ENCODE assay signal across 26 mouse cellular contexts in genomic region chr10:12505568-12505967, GRCm38 (mm10).
A peak's percentile ranks its signal among the peaks of the same experiment; 100 is the strongest.
DNase-seq lines count a peak whose midpoint lies in the region; ATAC-seq and TF ChIP-seq lines count a peak whose summit lies in the region.
"Had no signal": no experiment of that assay in that cellular context is flagged by ENCODE, and none has a peak within 500 bp of the region (broad histone marks: within the 10 kb centered on the region; RNA-seq: fewer than 3 reads in every experiment).

No protein-coding gene starts in this region.

- no peak overlapping the region; the same call in 1 of the 2 replicates for H3K9ac ChIP-seq in MEL (ENCODE audit: control insufficient read depth, low read depth, low read length, poor library complexity, severe bottlenecking)
- H3K9ac ChIP-seq: embryonic facial prominence, embryonic 13.5 days; embryonic facial prominence, embryonic 15.5 days; forebrain, embryonic 12.5 days had no signal

- no peak for TF ChIP-seq POLR2A in MEL (IDR thresholded peaks at IDR 0.05; ENCODE audit: control insufficient read depth in 1 of 2, insufficient read depth in 1 of 2, low read depth in 1 of 2, low read length in 2 of 2, poor library complexity in 1 of 2)

- TF ChIP-seq CTCF in MEL (IDR thresholded peaks at IDR 0.05 in 2 of 3, conservative IDR thresholded peaks at IDR 0.05 in 1 of 3; ENCODE audit: control insufficient read depth in 1 of 3, insufficient read depth in 1 of 3, low read depth in 2 of 3, low read length in 3 of 3, poor library complexity in 1 of 3, severe bottlenecking in 1 of 3): no peak

- no peak for DNase-seq in frontal cortex, postnatal 14 days (ENCODE audit: low spot score in 2 of 2)
- peak; percentile 51 for DNase-seq in 416B (ENCODE audit: low read depth)
- DNase-seq in MEL (ENCODE audit: low read depth, low spot score): peak; percentile 59
- no peak for DNase-seq in left cerebral cortex, adult 9 months (ENCODE audit: low spot score in 2 of 2)
- no peak for DNase-seq in thymus, postnatal 10 days (ENCODE audit: low spot score in 2 of 2)
- DNase-seq: adrenal gland, adult 8-10 months; adrenal gland, postnatal 14 days; adrenal gland, postnatal 36 days; cerebellum, adult 11 months; cerebellum, adult 18-20 months; cerebellum, adult 8-10 months; cerebellum, adult 9-11 months; cerebellum, postnatal 14 days; cerebellum, postnatal 36 days; embryo, embryonic 11 days had no signal

- no peaks in the 10 kb centered on the region for H3K79me2 ChIP-seq in MEL (ENCODE audit: control insufficient read depth, insufficient read depth, low read length, poor library complexity)

- no peak overlapping the region for H3K4me3 ChIP-seq in MEL (ENCODE audit: control insufficient read depth in 1 of 2, insufficient read depth in 1 of 2, low read depth in 2 of 2, low read length in 2 of 2)
- H3K4me3 ChIP-seq: embryonic facial prominence, embryonic 13.5 days; embryonic facial prominence, embryonic 15.5 days; erythroblast, embryonic 14.5 days; forebrain, embryonic 10.5 days; forebrain, embryonic 12.5 days had no signal

- peaks cover 0 to 9% of the 10 kb centered on the region in 2 experiments; a peak in 2 of 4 replicates for H3K36me3 ChIP-seq in MEL (ENCODE audit: control insufficient read depth in 1 of 2, insufficient read depth in 2 of 2, low read length in 2 of 2)
- H3K36me3 ChIP-seq: forebrain, embryonic 12.5 days had no signal

- ATAC-seq in frontal cortex, adult (ENCODE audit: low TSS enrichment): peak; percentile 82
- ATAC-seq: CD4-positive, CD25-positive, alpha-beta regulatory T cell, adult 4 months; forebrain, embryonic 14.5 days; forebrain, embryonic 16.5 days had no signal

- no peaks in the 10 kb centered on the region for H3K27me3 ChIP-seq in MEL (ENCODE audit: control insufficient read depth in 1 of 2, insufficient read depth in 2 of 2, low read length in 2 of 2)
- H3K27me3 ChIP-seq: CH12.LX; embryonic facial prominence, embryonic 13.5 days; embryonic facial prominence, embryonic 15.5 days; forebrain, embryonic 12.5 days had no signal

- H3K9me3 ChIP-seq in MEL (replicated peaks; ENCODE audit: insufficient read depth, low read length): no peaks in the 10 kb centered on the region
- H3K9me3 ChIP-seq: embryonic facial prominence, embryonic 13.5 days; embryonic facial prominence, embryonic 15.5 days; forebrain, embryonic 10.5 days; forebrain, embryonic 12.5 days; G1E had no signal

- H3K27ac ChIP-seq in MEL (ENCODE audit: control insufficient read depth, low read depth, low read length): no peak overlapping the region
- H3K27ac ChIP-seq: embryonic facial prominence, embryonic 13.5 days; embryonic facial prominence, embryonic 15.5 days; forebrain, embryonic 10.5 days; forebrain, embryonic 12.5 days had no signal

- TF ChIP-seq EP300 in MEL (IDR thresholded peaks at IDR 0.05; ENCODE audit: low read depth in 1 of 2, low read length in 2 of 2): peak; percentile 33 to 42; a peak in 3 of 4 replicates

- no peak for TF ChIP-seq RAD21 in MEL (IDR thresholded peaks at IDR 0.05; ENCODE audit: low read depth, low read length)

- H3K4me1 ChIP-seq in MEL (ENCODE audit: control insufficient read depth in 1 of 2, insufficient read depth in 2 of 2, low read length in 2 of 2): peaks cover 3 to 7% of the 10 kb centered on the region in 2 experiments; a peak in 3 of 4 replicates
- H3K4me1 ChIP-seq: embryonic facial prominence, embryonic 13.5 days; embryonic facial prominence, embryonic 15.5 days; forebrain, embryonic 12.5 days had no signal

TF ChIP-seq in MEL, 35 proteins besides CTCF, POLR2A, EP300 and RAD21:
- TF ChIP-seq TCF12 (IDR thresholded peaks at IDR 0.05; ENCODE audit: low read depth, low read length) (peak; percentile 25; the same call in 1 of the 2 replicates), ZNF384 (IDR thresholded peaks at IDR 0.05; ENCODE audit: low read depth, low read length) (peak; percentile 43; the same call in 1 of the 2 replicates), HCFC1 (IDR thresholded peaks at IDR 0.05; ENCODE audit: low read depth, low read length) (no peak), TBP (IDR thresholded peaks at IDR 0.05; ENCODE audit: low read depth, low read length) (no peak), GATA1 (IDR thresholded peaks at IDR 0.05; ENCODE audit: low read depth, low read length) (peak; percentile 22), SIN3A (IDR thresholded peaks at IDR 0.05; ENCODE audit: low read length) (0 out of 2 replicates have a peak, but pooled peaks have one; percentile 20), MAFK (IDR thresholded peaks at IDR 0.05; ENCODE audit: borderline replicate concordance, low read depth, low read length) (no peak)

Comparison
In these comparisons a context has a peak if more than half of its experiments do, and no peak if none do; other contexts are left out.
1. DNase-seq: peak in 416B (single experiment) and MEL (single experiment); none in frontal cortex, postnatal 14 days (0 of 2), left cerebral cortex, adult 9 months (0 of 2) and thymus, postnatal 10 days (0 of 2).